Mouse (Mus musculus) urinary bladder, postnatal 14 days (tissue): Measurements from ENCODE around the gene Mapkapk2.
A peak's percentile ranks its signal among the peaks of the same experiment; 100 is the strongest.

Source experiments
- DNase-seq: peaks from one replicate; pipeline ENCODE4 v3.0.0; 2021; ENCODE audit warnings: low spot score

Gene Mapkapk2

DNA sequence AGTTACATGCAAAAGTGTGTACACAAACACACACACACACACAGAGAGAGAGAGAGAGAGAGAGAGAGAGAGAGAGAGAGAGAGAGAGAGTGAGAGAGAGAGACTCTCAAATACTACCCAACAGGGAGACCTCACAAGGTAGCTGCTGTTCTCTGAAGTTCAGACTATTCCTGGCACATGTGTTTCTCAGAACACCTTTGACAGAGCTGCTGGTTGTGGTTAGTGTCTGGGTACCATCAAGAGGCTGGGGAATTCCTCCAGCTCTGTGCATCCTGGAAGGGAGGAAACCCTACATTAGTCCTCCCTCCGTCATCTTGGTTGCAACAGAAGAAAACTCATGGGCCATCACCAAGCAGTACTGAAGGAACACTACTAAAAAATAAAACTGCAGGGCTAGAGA, 16.9 kb downstream of the Mapkapk2 start:
- DNase-seq: no peak

DNA sequence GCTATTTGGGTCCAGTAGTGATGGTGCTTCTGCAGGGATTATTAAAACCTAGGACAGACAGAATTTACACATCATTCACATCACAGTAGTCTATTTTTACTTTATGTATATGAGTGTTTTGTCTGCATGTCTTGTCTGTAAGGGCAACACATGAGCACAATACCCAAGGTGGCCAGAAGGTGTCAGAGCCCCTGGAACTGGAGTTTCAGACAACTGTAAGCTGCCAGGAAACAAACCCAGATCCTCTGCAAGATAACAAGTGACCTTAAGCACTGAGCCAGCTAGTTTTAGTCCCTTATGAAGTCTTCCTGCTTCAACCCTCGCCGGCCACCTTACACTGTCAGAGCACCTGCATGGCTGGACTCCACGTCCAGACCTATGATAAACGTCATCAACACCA, 17.9 kb downstream of the Mapkapk2 start:
- no peak for DNase-seq

DNA sequence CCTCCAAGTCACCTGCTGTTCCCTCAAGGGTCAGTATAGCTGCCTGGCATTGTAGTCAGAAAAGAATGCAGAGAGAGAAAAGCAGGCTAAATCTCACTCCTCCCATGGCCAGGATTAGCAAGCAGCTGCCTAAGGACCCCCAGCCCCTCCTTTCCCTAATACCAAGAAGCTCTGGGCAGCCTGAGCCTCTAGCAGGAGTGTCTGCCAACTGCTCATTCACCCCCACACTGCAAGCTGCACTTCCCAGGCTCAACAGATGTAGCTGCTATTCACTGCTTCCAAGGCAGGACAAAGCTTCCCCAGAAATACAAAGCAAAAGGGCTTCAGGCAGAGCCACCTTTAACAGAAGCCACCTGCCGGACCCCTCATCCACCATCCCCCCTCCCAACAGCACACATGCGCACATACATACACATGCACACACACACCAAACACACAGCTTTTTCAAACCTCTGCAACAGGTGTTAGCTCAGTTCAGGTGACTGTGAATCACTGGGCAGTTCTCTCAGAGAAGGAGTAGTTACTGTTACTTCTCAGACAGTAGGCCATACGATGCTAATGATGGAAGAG, 18.8 kb downstream of the Mapkapk2 start:
- no peak for DNase-seq

DNA sequence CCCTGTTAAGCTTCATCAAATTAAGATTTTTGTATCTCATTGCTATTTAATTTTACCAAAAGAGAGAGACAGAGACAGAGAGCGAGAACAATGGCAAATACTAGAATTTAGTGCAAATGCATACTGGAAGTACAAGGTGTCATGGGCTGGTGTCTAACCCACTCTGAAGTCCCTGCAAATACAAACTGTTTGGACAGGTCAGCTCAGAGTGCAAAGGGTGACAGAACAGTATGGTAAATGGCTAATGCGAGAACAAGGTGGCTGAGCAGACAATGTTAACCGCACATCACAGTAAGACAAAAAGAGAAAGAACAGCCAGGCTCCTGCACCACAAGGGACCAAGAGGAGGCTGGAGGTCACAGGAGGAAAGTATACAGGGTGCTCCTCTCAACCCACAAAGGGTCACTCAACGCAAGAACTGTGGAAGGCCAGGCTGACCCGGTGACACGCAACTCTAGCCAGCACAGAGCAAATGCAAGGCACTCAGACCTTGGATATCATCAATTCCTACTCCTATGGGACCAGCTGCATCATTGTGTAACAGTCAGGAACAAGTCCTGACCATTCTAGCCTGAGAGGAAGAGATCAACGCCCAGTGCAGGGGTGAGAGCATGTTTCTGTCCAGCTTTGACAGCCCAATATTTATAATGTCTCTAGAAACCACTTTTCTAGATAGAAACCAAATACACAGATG, 22.4 kb downstream of the Mapkapk2 start:
- no peak for DNase-seq

DNA sequence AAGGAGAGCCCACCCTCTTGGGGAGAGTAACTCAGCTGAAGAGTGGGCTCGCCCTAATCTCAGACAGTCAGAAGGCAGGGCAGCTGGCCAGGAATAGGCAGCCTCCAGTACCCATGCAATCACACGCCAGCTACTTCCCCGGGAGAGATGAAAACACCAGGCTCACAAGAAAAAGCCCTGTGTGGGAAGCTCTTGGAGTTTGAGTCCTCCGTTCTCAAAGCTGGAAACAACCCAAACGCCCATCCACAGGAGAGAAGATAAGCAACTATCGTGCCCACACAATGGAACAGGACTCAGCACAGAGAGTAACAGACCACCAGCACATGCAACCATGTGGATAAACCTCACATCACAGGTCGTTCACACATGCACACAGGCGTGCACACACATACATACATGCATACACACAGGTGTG, 23.1 kb downstream of the Mapkapk2 start:
- no peak for DNase-seq

DNA sequence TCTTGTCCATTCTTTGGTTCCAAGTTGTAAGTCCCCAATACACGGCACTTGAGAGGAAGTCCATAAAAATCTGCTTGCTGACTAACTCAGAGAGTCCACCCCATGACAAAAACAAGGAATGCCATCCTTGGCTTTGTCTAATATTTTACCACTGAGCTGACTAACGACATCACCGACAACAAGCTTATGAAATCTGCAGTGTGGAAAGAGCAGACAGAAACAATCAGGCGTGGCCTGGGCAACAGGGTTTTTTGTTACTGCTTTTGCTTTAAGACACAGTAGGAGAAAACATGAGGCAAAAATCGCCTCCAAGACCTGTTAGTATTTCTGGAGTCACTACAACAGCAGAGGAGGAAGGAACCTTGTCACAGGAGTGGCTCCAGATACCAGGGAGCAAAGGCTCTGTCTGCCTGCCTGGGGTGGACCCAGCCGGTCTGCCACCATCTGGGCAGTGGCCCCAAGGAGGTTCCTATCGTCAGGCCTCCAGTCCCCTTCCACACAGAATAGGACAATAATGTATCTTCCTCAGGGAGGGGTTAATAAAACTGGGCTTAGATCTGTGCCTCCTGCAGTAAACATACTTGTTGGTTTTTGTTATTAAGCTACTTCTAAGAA, 25.1 kb downstream of the Mapkapk2 start:
- no peak for DNase-seq

DNA sequence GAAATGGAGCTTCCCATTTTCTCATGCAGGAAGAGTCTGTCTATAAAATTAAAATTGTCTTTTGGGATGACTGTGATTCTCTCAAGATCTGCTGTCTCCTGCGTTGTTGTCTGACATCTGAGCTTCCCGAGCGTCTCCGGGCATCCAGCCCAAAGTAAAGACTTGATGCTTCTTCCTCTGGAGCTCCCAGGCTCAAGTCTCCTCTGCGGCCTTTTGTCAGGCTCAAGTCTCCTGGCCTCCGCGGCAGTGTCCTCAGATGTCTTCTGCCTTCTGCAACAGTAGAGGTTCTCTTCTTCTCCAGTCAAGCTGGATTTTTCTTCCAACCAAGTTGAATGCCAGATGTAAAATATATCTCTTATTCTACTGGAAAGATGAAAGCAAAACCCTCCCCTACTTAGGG, 28.6 kb downstream of the Mapkapk2 start:
- no peak for DNase-seq

DNA sequence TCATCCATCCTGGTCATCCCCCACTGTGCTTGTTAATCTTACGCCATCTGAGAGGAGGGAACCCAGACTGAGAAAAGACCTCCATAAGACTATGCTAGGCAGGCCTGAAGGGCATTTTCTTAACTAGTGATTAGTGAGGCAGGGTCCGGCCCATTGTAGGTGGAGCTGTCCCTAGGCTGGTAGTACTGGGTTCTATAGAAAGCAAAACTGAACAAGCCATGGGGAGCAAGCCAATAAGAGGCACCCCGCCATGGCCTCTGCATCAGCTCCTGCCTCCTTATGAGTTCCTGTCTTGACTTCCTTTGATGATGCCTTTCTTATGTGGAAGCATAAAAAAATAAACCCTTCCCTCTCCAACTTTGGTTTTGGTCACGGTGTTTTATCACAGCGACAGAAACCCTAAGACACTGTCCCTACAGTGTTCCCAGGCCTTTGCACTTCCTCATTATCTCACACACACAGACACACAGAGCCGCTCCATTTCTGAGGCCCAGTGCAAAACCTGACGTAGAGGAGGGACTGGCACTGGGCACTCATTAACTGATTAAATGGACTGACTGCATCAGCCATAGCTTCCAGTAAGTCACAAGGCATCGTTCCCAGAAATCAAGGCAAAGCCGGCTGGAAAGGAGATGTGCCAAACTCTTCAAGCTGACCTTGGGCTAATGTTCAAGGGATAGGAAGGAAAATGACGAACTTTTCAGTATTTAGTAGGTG, 29.5 kb downstream of the Mapkapk2 start:
- no peak for DNase-seq

DNA sequence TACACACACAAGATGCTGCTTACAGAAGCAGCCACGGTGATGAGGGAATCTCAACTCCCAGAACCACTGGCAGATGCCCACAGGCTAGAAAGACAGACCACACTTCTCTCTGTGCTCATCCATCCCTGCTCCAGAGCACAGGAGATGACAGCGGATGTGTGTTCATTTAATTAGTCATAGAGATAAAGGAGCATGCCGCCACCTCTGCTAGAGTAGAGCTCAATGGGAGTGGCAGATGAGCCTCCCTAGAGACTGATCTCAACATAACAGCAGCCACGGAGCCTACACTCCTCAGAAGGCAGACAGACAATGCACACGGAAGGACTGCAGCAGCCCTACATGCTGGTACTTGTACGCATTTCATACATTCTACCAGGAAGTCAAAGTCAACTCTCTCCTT, 33.4 kb downstream of the Mapkapk2 start:
- no peak for DNase-seq

DNA sequence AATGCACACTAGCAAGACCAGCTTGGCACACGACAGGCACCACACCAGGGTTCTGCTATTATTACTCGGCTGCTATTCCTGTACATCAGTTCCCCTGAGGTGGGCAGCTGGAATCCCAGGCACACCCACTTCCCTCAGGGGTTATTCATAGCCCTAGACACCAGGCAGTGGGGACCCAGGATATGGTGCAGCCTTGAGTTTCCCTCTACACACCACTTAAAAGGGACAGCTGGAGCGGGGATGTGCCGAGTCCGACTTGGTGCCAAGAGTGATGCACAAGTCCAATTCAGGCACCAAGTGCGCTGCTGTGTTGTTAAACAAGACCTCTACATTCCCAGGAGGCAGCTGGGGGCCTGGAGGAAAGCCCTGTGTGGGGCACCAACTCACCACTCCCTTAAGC, 34.8 kb downstream of the Mapkapk2 start:
- no peak for DNase-seq

DNA sequence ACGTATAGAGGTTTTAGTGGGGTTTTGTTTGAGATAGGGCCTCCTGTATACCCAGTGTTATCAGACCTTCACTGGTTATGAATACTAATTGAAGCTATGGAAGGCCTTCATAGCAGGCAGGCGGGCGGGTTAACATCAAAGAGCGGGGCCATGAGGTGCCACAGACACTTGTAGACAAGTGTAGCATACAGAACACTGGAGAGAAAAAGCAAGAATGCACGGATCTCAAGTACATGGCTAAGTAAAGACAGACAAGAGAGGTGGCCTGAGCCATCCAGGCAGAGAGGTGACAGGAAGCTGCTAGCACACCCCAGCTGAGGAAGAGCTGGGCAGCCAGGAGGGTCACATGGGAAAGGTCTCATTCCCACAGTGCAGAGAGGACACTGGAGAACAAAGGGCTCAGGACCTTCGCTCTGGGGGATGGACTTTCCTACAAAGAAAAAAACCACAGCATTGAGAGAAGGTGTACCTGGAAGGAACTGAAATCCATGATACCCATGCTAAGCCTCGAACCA, 35.8 kb downstream of the Mapkapk2 start:
- no peak for DNase-seq

DNA sequence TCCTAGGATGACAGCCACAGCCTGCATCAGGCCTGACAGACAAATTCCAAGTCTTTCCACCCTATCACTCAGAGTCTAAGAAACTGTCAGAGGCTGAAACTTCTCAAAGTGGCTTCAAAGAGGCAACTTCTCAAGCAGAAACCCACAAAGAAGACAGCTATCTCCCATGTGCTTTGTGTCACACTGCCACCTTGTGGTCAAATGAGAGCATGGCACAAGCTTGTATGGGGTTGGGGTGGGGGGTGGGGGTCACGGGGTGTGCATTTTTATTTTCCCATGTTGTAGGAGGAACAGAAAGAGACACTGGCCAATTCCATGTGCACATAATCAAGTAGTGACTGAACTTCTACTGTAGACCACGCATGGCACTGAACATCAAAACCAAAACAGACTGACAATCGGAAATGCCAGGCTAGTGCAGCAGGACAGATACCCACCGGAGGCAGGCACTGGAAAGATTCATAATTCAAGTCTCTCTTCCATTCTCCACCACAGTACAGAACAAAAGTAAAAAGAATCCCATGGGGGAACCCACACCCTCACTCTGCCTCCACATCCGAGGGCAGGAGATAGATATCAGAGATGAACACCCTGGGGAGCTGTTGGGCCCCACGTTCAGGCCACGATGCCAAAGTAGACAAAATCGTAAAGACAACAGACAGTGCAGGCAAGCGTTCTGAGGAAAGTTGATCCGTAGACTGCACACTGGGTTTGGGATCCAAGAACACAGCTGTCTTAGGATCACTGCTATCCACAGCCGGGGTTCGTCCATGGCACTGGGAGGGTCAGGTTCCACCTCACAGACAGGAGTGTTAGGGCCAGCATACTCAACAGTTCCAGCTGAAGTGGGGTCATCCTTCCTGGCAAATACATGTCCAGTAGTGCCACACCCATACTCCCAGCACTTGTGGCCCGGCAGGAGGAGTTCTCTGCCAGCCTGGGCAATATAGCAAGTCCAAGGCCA, 37.1 kb downstream of the Mapkapk2 start:
- DNase-seq: no peak

DNA sequence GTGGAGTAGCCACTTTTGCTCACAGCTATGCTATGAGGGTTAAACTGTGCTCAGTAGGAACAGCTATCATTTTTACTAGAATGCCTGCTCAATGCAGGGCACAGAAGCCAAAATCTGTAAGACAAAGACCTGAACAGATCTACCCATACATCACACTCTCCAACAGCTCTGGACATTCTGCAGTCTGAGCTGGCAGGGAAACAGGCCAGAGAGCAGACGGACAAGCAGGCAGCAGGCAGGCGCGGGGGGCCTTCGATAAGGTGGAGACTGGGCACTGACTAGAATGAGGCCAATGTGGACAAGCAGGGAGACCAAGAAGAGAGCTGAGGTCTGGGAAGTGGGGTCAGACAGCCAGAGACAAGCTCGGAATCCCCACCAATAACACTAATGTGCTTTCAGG, 37.8 kb downstream of the Mapkapk2 start:
- DNase-seq: no peak

DNA sequence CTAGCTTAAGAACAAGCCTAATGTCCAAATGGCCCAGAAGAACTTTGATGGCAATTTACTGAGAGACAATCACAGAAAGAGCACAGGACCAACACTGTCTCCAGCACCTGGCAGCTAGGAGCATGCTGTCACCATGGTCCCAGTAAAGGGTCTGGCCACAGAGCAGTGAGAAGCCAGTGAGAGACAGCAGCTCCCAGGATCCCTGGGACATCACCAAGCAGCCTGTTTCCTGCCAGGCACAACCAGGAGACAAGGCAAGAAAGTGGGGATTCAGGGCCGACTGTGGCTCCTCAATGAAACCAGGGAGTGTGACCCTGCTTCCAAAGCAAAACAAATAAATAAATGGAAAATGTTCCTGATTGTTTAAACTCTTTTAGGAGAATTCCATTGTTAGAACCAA, 38.2 kb downstream of the Mapkapk2 start:
- DNase-seq: no peak

DNA sequence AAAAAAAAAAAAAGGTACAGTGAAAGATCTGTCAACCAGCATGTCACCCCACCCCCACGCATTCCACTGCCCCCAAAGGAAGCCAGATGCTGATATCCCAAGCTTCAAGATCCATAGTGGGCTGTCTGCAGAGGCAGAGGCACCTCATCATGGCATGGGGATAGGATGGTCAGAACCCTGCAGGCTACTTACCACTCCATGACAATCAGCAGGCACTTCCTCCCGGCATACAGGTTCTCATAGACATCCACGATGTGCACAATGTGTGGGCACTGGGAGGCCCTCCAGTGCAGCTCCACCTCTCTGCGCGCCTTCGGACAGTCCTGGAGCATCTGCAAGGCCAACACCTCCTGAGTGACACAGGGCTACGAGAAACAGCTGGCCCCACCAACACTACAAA, 39.2 kb downstream of the Mapkapk2 start:
- DNase-seq: no peak

DNA sequence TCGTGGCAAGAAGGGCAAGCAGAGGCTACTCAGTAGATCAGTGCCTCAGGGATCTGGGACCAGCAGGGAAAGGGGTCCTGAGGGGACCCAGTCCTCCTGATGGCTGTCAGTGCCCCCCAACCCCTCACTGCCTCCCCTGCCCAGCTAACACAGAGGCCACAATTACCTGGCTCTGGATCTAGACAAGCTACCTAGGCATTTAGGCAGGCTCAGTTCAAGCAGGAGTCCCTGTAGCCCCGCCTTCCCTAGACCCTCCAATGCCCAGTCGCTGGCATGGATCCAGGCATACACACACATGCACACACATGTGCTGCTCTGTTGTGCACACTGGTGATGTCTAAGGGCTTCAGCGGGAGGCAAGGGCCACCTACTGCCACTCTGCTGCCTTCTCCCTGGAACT, 43.4 kb downstream of the Mapkapk2 start:
- DNase-seq: no peak

DNA sequence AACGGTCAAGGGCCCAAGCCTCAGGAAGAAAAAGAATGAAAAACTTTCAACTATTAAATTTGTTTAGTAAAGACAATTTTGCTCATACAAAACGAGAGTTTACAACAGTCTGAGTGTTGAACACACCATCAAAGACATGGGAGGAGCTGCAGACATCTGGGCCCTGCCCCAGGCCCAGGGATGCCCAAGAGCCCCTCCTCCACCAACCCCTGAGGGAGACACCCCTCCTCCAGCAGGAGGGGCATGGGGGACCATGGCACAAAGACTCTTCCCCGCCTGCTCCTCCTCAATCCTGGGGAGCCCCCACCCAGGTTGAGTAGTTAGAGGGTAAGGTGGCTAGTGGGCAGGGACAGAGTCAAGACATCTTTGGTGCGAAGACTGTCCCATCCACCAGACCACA, 44.0 kb downstream of the Mapkapk2 start:
- no peak for DNase-seq

DNA sequence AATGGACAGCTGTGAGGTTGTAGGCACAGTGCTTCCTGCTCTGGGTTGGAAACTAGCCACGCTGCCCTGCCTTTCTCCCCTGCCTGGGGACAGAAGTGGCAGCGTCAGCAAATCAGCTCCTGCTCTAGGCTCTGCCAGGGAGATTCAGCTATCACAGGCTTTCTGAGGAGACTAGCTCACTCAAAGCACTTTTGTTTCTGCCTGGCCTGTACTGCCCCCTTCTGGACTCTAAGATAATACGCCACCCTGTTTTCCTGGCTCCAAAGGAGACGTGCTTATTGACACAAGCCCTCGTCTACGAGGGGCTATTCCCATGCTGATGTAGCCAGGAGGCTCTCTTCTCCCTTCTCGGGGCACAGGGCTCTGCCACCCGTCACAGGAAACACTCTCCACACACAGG, 44.4 kb downstream of the Mapkapk2 start:
- DNase-seq: peak; percentile 46

DNA sequence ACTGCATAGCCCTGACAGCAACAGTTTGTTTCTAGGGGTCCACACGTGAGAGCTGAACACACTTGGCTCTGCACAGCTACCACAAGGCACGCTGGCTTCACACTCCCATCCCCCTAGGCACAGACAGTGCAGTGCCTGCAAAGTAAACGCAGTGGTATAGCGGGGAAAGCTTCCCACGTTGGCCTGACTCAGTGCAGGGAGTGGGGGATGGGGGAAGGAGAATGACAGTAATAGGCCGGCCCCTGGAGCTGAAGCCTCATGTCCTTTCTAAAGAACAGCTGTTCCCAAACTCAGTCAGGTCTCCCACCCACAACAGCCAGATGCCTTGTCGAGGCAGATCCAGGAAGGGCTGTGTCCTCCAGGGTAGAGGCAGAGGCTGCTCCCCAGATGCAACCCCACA, 46.6 kb downstream of the Mapkapk2 start:
- DNase-seq: no peak

DNA sequence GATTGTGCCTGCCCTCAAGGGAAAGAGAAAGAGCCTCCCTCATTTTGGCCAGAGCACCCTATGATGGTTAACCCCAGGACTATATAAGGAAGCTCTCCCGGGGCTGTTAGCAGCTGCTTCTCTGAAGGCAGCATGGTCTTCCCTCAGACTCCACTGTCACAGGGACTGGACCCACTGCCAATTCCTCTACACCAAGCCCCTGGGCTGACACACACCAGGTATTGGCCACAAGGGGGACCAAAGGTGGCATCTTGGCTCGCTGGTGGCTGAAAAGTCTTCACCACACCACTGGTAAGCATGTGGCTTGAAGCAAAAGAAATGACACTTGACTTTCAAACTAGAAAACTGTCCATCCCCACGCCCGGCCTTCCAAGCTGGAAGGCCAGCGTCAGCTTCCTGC, 47.0 kb downstream of the Mapkapk2 start:
- no peak for DNase-seq

DNA sequence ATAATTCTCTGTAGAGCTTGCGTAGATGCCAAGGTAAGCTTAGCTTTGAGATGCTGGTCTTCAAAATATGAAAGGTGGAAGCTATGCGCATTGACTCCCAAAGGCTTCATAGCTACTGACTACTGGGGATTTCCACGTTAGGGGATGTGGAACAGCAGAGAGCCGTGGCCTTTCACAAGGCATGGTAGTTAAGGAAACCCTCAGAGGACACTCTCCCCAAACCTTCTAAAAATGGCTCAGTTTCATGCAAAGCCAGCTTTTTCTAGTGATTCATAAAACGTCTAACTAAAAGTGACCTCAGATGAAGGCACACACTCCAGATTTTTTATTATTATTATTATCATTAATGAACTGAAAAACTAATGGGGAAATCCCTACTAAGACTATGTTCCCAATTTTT, 47.6 kb downstream of the Mapkapk2 start:
- DNase-seq: no peak

DNA sequence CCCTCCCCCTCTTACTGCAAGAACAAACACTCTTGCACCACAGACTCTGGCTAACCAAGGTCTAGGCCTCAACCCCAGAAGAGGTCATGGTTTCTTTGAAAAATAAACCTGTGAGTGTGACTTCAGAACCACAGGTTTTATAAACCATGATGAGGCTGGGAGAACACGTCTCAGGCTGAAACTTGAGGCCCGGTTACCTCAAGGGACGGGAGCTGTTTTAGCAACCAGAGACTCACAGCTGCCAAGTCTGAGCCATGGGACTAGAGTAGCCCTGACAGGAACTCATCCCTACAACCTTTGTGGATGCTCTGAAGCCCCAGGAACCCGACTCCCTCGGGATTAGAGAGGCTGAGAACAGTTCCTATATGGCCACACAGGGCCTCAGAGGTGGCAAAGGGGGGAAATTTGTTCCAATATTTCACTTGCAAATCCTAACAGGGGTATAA, 48.2 kb downstream of the Mapkapk2 start:
- DNase-seq: no peak
